Mouse (Mus musculus) embryo, embryonic 11 days (tissue): ENCODE measurements around the gene Vmn2r55.
"Not testable (repeated sequence)": the region's sequence is repeated elsewhere in the genome, so short reads cannot be mapped to it uniquely, and the experiment has no call there.

ENCODE experiments used
- DNase-seq: peaks from one replicate; pipeline ENCODE4 v3.0.0-alpha.2; 2015

Gene Vmn2r55

DNA sequence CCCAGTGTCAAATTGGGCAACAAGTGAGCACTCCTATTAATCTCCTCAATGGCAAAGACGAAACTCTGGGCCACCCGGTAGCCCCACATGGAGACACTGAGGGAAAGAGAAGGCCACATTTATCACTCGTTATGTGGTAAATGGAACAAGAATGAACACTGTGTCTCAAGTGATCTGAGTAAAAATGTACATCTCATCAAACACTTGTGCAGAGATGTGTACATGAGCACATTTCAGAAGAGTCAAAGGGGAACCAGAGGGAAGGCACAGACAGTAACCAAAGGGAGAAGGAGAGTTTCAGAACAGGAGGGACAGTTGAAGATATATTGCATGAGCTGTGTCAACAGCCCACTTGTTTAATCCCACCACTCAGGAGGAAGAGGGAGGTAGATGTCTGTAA is at the start of gene Vmn2r55:
Vmn2r55 (minus strand) TSS at position 101 of the 400 bp plus-strand sequence.
- DNase-seq: not testable (repeated sequence)

DNA sequence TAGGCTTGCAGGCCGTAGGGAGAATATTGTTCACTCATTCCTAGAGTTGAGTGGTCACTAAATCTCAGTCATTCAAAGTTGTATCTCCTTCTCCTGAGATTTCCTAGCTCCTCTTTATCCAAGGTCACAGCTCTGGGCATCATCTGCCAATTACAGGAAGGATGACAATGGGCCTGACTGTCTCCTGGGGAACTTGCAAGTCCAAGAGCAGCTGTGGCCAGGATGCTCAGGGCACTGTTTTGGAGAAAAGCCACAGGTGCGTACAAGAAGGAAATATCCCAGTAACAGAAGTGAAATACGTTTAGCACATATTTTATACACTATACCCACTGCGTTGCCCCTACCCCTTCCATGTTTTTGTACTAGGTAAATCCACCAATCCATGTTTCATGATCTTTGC is 44.6 kb downstream of the Vmn2r55 start, which contains the start of gene Vmn2r54:
Vmn2r54 (minus strand) TSS at position 101 of the 400 bp plus-strand sequence.
- not testable (repeated sequence) for DNase-seq

DNA sequence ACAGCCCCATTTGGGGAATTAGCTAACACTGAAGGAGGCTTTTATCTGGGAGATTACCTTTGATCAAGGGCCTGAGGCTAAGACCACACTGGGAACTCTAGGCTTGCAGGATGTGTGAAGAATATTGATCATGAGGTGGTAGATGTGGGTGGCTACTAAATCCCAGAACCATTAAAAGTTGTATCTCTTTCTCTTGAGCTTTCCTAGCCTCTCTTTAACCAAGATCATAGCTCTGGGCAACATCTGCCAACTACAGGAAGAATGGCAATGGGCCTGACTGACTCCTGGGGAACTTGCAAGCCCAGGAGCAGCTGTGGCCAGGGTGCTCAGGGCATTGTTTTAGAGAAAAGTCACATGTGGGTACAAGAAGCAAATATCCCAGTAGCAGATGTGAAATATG is 76.1 kb downstream of the Vmn2r55 start, which contains the start of gene Vmn2r53:
Vmn2r53 (minus strand) TSS at position 101 of the 400 bp plus-strand sequence.
- no peak for DNase-seq
